Mouse (Mus musculus) stomach, postnatal 0 days (tissue): ENCODE results near the gene Ripply3.

Source experiments
- CTCF ChIP-seq: IDR thresholded peaks from 2 replicates; pipeline ENCODE4 v1.5.1; 2016; ENCODE audit warnings: antibody characterized with exemption, low read depth, mild to moderate bottlenecking, moderate library complexity
- EP300 ChIP-seq: optimal IDR thresholded peaks from 2 replicates; pipeline ENCODE3; 2016; ENCODE audit warnings: antibody characterized with exemption

GRCm38 (mm10) chr16:94360578-94361350 is 32.5 kb downstream of the Ripply3 start:
- TF ChIP-seq CTCF: no peak
- TF ChIP-seq EP300: no peak
